Mouse (Mus musculus) thymus, adult 2 months (tissue): ENCODE results near the gene Gm47791. TPM values are rescaled to one million over a fixed set of nuclear protein-coding genes. Genes with fewer than 3 reads are reported as not detected.

Experiments used
- DNase-seq: peaks from one replicate; pipeline ENCODE4 v3.0.0; 2021
- H3K27ac ChIP-seq: fragments of 200-500 bp; 2 replicates; pipeline ENCODE4 v1.5.1; 2012; ENCODE audit warnings: low read length, control low read depth; ENCODE audit not compliant: control insufficient read depth, insufficient read depth
- H3K27me3 ChIP-seq: fragments of 200-500 bp; 2 replicates; pipeline ENCODE4 v1.6.1; 2012; ENCODE audit warnings: mild to moderate bottlenecking, low read length, moderate library complexity, mixed read lengths; ENCODE audit not compliant: control insufficient read depth, insufficient read depth
- H3K36me3 ChIP-seq: fragments of 200-500 bp; 2 replicates; pipeline ENCODE4 v1.6.1; 2012; ENCODE audit warnings: mild to moderate bottlenecking, low read length, moderate library complexity; ENCODE audit not compliant: control insufficient read depth, insufficient read depth
- H3K4me1 ChIP-seq: fragments of 200-500 bp; replicated peaks from 2 replicates; pipeline ENCODE4 v1.6.1; 2012; ENCODE audit warnings: low read length; ENCODE audit not compliant: control insufficient read depth, insufficient read depth
- H3K4me3 ChIP-seq: fragments of 200-500 bp; 2 replicates; pipeline ENCODE4 v1.5.1; 2012; ENCODE audit warnings: mild to moderate bottlenecking, low read length, control low read depth, moderate library complexity; ENCODE audit not compliant: control insufficient read depth, insufficient read depth
- CTCF ChIP-seq: fragments of 200-500 bp; IDR thresholded peaks from 2 replicates; pipeline ENCODE4 v1.5.1; 2012; ENCODE audit warnings: mild to moderate bottlenecking, control low read depth, low read length, moderate library complexity, borderline replicate concordance; ENCODE audit not compliant: control insufficient read depth, poor library complexity, insufficient read depth; ENCODE audit errors: extremely low read depth
- POLR2A ChIP-seq: fragments of 200-500 bp; IDR thresholded peaks from 2 replicates; pipeline ENCODE4 v1.6.1; 2012; ENCODE audit warnings: mild to moderate bottlenecking, low read length, control low read depth, moderate library complexity; ENCODE audit not compliant: control insufficient read depth, poor library complexity, insufficient read depth; ENCODE audit errors: extremely low read depth
- WGBS: fragments of 180-500 bp; shearing (Covaris S2); methylation state at CpG from one replicate; pipeline ENCODE4 v1.1.7; 2018; 5-methylcytosine and 5-hydroxymethylcytosine counted together
- polyA plus RNA-seq: library from polyadenylated mRNA; depleted of rRNA; stranded (reverse); fragments of >200 nt; gene quantifications from 2 replicates; pipeline ENCODE4 v1.2.3, GENCODE M21; 2012

Gene Gm47791
- polyA plus RNA-seq, 1 experiment = not detected

DNA sequence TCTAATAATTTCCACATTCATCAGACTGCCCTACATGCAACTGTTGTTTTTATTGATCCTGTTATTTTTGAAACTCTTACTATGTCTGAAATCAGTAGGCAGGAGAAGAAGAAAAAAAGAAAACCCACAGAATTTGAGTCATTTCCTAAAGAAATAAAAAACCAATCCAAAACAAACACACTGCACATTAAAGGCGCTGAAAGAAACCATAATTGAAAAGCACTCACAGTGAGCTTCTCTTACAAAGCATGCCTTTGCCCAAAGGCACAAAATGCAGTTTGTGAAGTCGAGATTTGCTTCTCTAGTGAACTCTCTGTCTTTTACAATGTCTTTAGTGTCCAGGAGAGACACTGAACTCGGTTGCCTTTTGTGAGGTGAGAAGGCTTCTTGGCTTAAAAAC, 37.5 kb upstream of the Gm47791 start:
- 80% methylated on average over 3 of the region's 3 CpGs for WGBS
- peaks cover 8% of the 10 kb centered on the region for H3K4me1 ChIP-seq
- TF ChIP-seq CTCF (no peak), POLR2A (no peak)

DNA sequence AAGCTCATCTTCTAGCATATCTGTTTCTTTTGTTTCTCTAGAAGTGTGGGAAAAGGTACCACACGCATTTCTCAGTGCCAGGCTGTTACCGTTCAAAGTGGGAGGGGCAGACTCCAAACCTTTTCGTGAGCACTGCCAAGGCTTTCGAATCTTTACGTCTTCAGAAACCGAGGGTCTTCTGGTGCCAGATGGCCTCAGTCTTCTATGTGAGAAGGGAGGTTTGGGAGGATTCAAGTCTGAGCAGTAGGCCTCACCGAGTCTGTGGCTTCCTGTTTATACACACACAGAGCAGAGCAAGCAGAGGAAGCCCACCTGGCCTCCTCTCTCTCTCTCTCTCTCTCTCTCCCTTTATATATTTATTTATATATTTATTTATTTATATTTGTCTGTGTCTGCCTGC, 36.2 kb upstream of the Gm47791 start:
- 16% methylated on average over 7 of the region's 7 CpGs for WGBS
- TF ChIP-seq CTCF = no peak
- TF ChIP-seq POLR2A = no peak
- Histone ChIP-seq H3K36me3 (no peaks in the 10 kb centered on the region), H3K4me1 (peaks cover 8% of the 10 kb centered on the region), H3K4me3 (no peak overlapping the region), H3K27me3 (no peaks in the 10 kb centered on the region), H3K27ac (peak overlapping the region; percentile 93; the same call in 1 of the 2 replicates)
- DNase-seq = peak; percentile 20

More for the DNA sequence above, 37.5 kb upstream of the Gm47791 start:
- H3K36me3 ChIP-seq = no peaks in the 10 kb centered on the region
- no peak overlapping the region for H3K27ac ChIP-seq
- no peak overlapping the region for H3K4me3 ChIP-seq
- no peaks in the 10 kb centered on the region for H3K27me3 ChIP-seq
- DNase-seq = no peak

DNA sequence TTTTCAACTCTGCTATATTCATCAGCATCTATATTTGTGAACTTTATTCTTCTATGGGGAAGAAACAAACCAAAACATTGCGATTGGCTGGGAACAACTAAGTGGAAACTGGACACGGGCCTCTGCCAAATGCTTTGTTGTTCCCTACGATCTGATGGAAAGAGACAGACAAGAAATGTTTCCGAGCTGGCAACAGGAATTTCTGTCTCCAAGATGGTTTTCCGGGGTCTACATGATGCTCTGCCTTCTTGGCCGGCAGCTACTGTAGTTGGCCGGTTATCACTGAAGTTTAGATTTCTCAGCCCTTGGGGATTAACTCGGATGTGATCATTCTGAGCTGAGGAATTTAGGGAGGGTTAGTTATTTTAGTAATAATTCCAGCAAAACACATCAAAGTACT, 35.3 kb upstream of the Gm47791 start:
- H3K27ac ChIP-seq = no peak overlapping the region
- H3K4me1 ChIP-seq = peaks cover 8% of the 10 kb centered on the region
- 98% methylated on average over 8 of the region's 8 CpGs for WGBS
- H3K4me3 ChIP-seq = no peak overlapping the region
- no peaks in the 10 kb centered on the region for H3K36me3 ChIP-seq
- no peaks in the 10 kb centered on the region for H3K27me3 ChIP-seq
- no peak for TF ChIP-seq CTCF
- TF ChIP-seq POLR2A = no peak
- DNase-seq = no peak

DNA sequence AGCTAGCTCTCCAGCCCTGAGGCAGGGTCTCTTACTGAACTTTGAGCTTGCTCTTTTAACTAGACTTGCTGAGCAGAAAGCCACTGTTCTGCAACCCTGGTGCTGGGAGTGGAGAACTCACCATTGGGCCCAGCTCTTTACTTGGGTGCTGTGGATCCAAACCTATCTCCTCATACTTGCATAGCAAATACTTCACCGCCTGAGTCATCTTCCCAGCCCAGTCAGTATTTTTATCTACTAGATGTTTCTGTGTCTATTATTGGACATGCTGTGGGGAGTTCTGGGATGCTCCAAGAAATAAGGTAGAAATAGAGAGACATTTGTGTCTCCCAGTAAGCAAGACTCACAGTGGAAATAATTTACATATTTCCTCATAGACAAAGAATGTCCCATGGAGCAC, 33.0 kb upstream of the Gm47791 start:
- Histone ChIP-seq H3K36me3 (no peaks in the 10 kb centered on the region), H3K27ac (no peak overlapping the region), H3K27me3 (no peaks in the 10 kb centered on the region), H3K4me3 (no peak overlapping the region), H3K4me1 (peaks cover 5% of the 10 kb centered on the region)
- DNase-seq = no peak
- 93% methylated on average over 1 of the region's 1 CpGs for WGBS
- TF ChIP-seq POLR2A (no peak), CTCF (no peak)

DNA sequence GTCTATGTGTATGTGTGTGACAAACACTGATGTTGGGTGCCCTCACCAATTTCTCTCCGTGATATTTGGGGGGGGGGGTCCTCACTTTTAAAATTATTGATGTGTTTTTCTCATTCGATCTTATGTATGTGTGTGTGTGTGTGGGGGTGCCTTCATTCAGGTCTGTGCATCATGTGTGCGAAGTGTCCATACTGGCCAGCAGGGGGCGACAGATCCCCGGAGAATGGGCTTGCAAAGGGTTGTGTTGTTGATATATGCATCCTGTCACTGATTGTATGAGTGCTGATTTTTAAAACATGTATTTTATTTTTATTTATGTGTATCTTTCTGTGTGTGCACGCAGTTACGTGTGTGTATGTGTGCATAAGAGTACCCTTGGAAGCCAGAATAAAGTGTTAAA, 32.6 kb upstream of the Gm47791 start:
- WGBS = 87% methylated on average over 7 of the region's 7 CpGs
- Histone ChIP-seq H3K4me1 (peaks cover 5% of the 10 kb centered on the region), H3K4me3 (no peak overlapping the region), H3K27ac (no peak overlapping the region), H3K27me3 (no peaks in the 10 kb centered on the region), H3K36me3 (no peaks in the 10 kb centered on the region)
- DNase-seq = no peak
- TF ChIP-seq POLR2A (no peak), CTCF (peak; percentile 40; the same call in 1 of the 2 replicates)

DNA sequence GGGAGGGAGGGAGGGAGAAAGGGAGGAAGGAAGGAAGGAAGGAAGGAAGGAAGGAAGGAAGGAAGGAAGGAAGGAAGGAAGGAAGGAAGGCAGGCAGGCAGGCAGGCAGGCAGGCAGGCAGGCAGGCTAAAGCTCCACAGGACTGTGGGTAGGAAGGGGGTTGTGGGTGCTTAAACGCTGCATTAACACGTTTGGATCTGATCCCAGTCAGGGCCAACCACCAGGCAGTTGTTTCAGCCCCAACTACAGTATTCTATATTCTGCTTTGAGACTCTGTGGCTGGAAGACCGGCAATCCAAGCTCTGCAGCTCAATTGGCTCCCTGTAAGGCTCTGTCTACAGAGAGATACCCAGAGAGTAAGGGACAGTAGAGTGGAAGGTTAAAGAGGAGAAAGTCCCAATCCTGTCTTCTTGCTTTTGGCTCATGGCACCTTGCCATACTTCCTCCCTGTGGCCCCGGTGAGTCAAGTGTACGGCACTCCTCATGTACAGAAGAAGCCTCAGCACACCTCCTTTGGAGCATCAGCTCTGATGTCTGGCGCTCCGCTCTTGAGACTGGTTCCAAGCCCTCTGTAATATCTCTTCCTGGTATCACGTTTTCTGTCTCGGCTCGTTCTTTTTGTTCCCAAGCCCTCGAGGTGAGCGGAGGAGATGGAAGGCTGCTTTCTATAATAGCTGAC, 30.2 kb upstream of the Gm47791 start:
- no peak overlapping the region for H3K4me3 ChIP-seq
- WGBS = 74% methylated on average over 12 of the region's 12 CpGs
- DNase-seq = no peak
- H3K27me3 ChIP-seq = no peaks in the 10 kb centered on the region
- no peak for TF ChIP-seq POLR2A
- TF ChIP-seq CTCF = no peak
- peaks cover 2% of the 10 kb centered on the region; the same call in 1 of the 2 replicates for H3K4me1 ChIP-seq
- no peak overlapping the region for H3K27ac ChIP-seq
- H3K36me3 ChIP-seq = no peaks in the 10 kb centered on the region

DNA sequence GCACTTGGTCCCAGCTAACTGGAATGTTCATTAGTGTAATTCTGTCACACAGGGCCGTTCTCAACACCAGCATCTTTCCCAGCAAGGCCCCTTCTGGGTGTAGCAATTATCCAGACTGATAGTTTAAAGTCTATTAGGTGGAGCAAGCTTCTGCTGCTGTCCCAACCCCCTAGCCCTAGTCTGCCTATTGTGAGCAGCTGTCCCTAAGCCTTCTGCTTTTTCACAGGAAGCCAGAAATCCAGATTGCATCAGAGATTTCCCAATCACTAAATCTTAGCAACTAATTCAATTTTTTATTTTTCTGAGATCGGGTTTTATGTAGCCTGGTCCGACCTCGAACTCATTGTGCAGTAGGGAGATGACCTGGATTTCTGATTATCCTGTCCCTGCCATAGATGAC, 27.9 kb upstream of the Gm47791 start:
- H3K27ac ChIP-seq = no peak overlapping the region
- no peaks in the 10 kb centered on the region for H3K36me3 ChIP-seq
- WGBS = 36% methylated on average over 4 of the region's 4 CpGs
- H3K4me3 ChIP-seq = no peak overlapping the region
- TF ChIP-seq POLR2A = no peak
- no peak for TF ChIP-seq CTCF
- DNase-seq = no peak
- H3K4me1 ChIP-seq = peaks cover 5% of the 10 kb centered on the region; the same call in 1 of the 2 replicates
- H3K27me3 ChIP-seq = no peaks in the 10 kb centered on the region
